ENCODE assay signal across 30 mouse cellular contexts in the genomic region with DNA sequence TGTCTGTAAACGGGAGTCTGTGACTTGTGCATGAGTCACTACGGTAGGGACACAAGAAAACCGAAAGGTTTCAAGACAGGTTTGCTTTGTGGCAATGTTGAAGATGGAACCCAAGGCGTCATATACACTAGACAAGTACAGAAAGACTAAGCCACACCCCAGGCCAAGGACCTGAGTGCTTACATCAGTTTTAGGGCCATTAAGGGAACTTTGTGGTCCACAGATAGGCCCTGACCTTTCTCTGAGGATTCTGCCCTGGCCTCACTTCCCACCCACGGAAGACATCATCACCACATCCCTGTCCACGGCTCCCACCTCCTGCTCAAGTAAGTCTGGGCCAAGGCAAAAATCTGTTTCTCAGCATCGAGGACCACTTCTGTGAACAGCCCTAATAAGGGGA.
"Had no signal": no experiment of that assay in that cellular context is flagged by ENCODE, and none has a peak within 500 bp of the region (broad histone marks: within the 10 kb centered on the region; RNA-seq: fewer than 3 reads in every experiment).

No protein-coding gene starts in this region.

- H3K4me1 ChIP-seq: limb, embryonic 12.5 days; limb, embryonic 13.5 days; liver, embryonic 13.5 days; midbrain, embryonic 12.5 days; midbrain, embryonic 15.5 days; neural tube, embryonic 12.5 days had no signal

- H3K4me2 ChIP-seq: limb, embryonic 12.5 days; limb, embryonic 13.5 days; limb, embryonic 15.5 days; liver, embryonic 11.5 days; liver, embryonic 12.5 days; liver, embryonic 13.5 days; liver, embryonic 15.5 days; lung, embryonic 14.5 days; lung, embryonic 15.5 days; midbrain, embryonic 12.5 days; midbrain, embryonic 13.5 days; midbrain, embryonic 15.5 days; neural tube, embryonic 12.5 days had no signal

- H3K36me3 ChIP-seq: limb, embryonic 10.5 days; limb, embryonic 12.5 days; limb, embryonic 13.5 days; limb, embryonic 15.5 days; liver, embryonic 12.5 days; liver, embryonic 13.5 days; liver, embryonic 15.5 days; lung, embryonic 15.5 days; midbrain, embryonic 12.5 days; midbrain, embryonic 13.5 days; midbrain, embryonic 15.5 days; neural tube, embryonic 12.5 days had no signal

- H3K9ac ChIP-seq: limb, embryonic 12.5 days; limb, embryonic 13.5 days; limb, embryonic 15.5 days; liver, embryonic 12.5 days; liver, embryonic 13.5 days; liver, embryonic 14.5 days; liver, embryonic 15.5 days; liver, postnatal 0 days; lung, embryonic 14.5 days; lung, embryonic 15.5 days; midbrain, embryonic 12.5 days; midbrain, embryonic 13.5 days; midbrain, embryonic 15.5 days; neural tube, embryonic 12.5 days had no signal

- H3K27me3 ChIP-seq: limb, embryonic 12.5 days; limb, embryonic 13.5 days; limb, embryonic 15.5 days; liver, embryonic 13.5 days; liver, embryonic 15.5 days; lung, embryonic 15.5 days; midbrain, embryonic 12.5 days; midbrain, embryonic 13.5 days; midbrain, embryonic 15.5 days; neural tube, embryonic 12.5 days had no signal

- DNase-seq: left cerebral cortex, postnatal 4 days; liver; liver, embryonic 13.5 days; liver, postnatal 0 days; lung, adult 2 months; lung, embryonic 14.5 days; lung, postnatal 10 days; lung, postnatal 14 days; lung, postnatal 36 days; lung, postnatal 4 days; midbrain, embryonic 14.5 days had no signal

- ATAC-seq: liver, embryonic 12.5 days; liver, postnatal 0 days; lung, postnatal 0 days; midbrain, embryonic 13.5 days; midbrain, embryonic 15.5 days; midbrain, embryonic 16.5 days had no signal

- H3K4me3 ChIP-seq: left cerebral cortex, adult 2 months; limb, embryonic 10.5 days; limb, embryonic 12.5 days; limb, embryonic 13.5 days; limb, embryonic 15.5 days; liver, embryonic 12.5 days; liver, embryonic 13.5 days; liver, embryonic 15.5 days; lung, embryonic 15.5 days; megakaryocyte, embryonic 14.5 days; midbrain, embryonic 12.5 days; midbrain, embryonic 13.5 days; midbrain, embryonic 15.5 days; myocyte; neural tube, embryonic 12.5 days had no signal

- H3K9me3 ChIP-seq: limb, embryonic 10.5 days; limb, embryonic 12.5 days; limb, embryonic 13.5 days; limb, embryonic 15.5 days; liver, embryonic 12.5 days; liver, embryonic 13.5 days; liver, embryonic 15.5 days; lung, embryonic 15.5 days; megakaryocyte, embryonic 14.5 days; midbrain, embryonic 12.5 days; midbrain, embryonic 15.5 days; neural tube, embryonic 12.5 days had no signal

- H3K27ac ChIP-seq: left cerebral cortex, adult 2 months; limb, embryonic 10.5 days; limb, embryonic 12.5 days; limb, embryonic 13.5 days; limb, embryonic 15.5 days; liver, embryonic 12.5 days; liver, embryonic 13.5 days; liver, embryonic 14.5 days; liver, embryonic 15.5 days; lung, embryonic 15.5 days; macrophage; midbrain, embryonic 12.5 days; midbrain, embryonic 13.5 days; midbrain, embryonic 15.5 days; neural tube, embryonic 12.5 days had no signal
